Mouse (Mus musculus): Measurements from ENCODE around the gene Sgms1.

- TF ChIP-seq POLR2A (IDR thresholded peaks at IDR 0.05; ENCODE audit: insufficient read length, low read depth) (no peak), USF1 (IDR thresholded peaks at IDR 0.05; ENCODE audit: low read depth) (no peak), MYOD1 (IDR thresholded peaks at IDR 0.05; ENCODE audit: control insufficient read depth in 1 of 3, insufficient read length in 2 of 3, low read depth in 2 of 3) (no peak), MAX (IDR thresholded peaks at IDR 0.05; ENCODE audit: low read depth) (no peak), MYOG (IDR thresholded peaks at IDR 0.05; ENCODE audit: control insufficient read depth in 1 of 3, insufficient read depth in 1 of 3, insufficient read length in 2 of 3, low read depth in 2 of 3) (no peak), CEBPB (IDR thresholded peaks at IDR 0.05; ENCODE audit: insufficient read depth, poor library complexity, severe bottlenecking) (no peak), REST (IDR thresholded peaks at IDR 0.05; ENCODE audit: insufficient read depth, insufficient read length) (no peak), E2F4 (IDR thresholded peaks at IDR 0.05; ENCODE audit: insufficient read depth) (no peak)
Measured at GRCm38 (mm10) chr19:32343937-32344737, 45.4 kb downstream of the Sgms1 start.

Measured in myocyte (in vitro differentiated cells).